In the genomic region with DNA sequence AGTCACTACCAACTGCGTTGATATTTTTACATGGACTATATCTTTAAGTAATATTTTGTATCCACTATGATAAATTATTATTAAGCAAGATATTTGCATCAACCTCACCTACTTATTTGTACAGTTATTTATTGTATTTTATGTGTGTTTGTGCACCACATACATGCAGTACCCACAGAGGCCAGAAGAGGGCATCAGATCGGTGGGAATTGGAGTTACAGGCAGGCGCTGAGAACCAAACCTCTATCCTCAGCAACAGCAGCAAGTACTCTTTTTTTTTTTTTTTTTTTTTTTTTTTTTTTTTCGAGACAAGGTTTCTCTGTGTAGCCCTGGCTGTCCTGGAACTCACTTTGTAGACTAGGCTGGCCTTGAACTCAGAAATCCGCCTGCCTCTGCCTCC, we compare ENCODE assay signal across 20 mouse cellular contexts. TPM values are rescaled to one million over a fixed set of nuclear protein-coding genes. Genes with fewer than 3 reads are reported as not detected.
DNase-seq lines count a peak whose midpoint lies in the region; ATAC-seq and TF ChIP-seq lines count a peak whose summit lies in the region.
"Not testable (repeated sequence)": the region's sequence is repeated elsewhere in the genome, so short reads cannot be mapped to it uniquely, and the experiment has no call there.
"Had no signal": no experiment of that assay in that cellular context is flagged by ENCODE, and none has a peak within 500 bp of the region (broad histone marks: within the 10 kb centered on the region; RNA-seq: fewer than 3 reads in every experiment).

No protein-coding gene starts in this region.

- H3K27ac ChIP-seq in gastrocnemius, adult 2 months; intestine, postnatal 0 days (ENCODE audit: low read depth, low read length); liver, embryonic 14.5 days; lung, postnatal 0 days (ENCODE audit: low read length); testis, adult 2 months (ENCODE audit: control insufficient read depth, insufficient read depth, low read depth, low read length): not testable (repeated sequence)

- TF ChIP-seq POLR2A in testis, adult 2 months (IDR thresholded peaks at IDR 0.05; ENCODE audit: control insufficient read depth, low read depth, low read length) = not testable (repeated sequence)

- not testable (repeated sequence) for H3K36me3 ChIP-seq in intestine, postnatal 0 days (ENCODE audit: control insufficient read depth, insufficient read depth); liver, embryonic 14.5 days (replicated peaks; ENCODE audit: control insufficient read depth, insufficient read depth, low read depth); lung, postnatal 0 days (ENCODE audit: insufficient read depth, low read length); testis, adult 2 months (ENCODE audit: control insufficient read depth, insufficient read depth, low read length)

- H3K9me3 ChIP-seq in intestine, postnatal 0 days (ENCODE audit: control insufficient read depth); liver, embryonic 14.5 days (ENCODE audit: control insufficient read depth, low read length); lung, postnatal 0 days (ENCODE audit: low read length): not testable (repeated sequence)

- H3K27me3 ChIP-seq in intestine, postnatal 0 days (replicated peaks; ENCODE audit: control insufficient read depth, insufficient read depth, low read length) = peaks cover 45% of the 10 kb centered on the region
- H3K27me3 ChIP-seq in liver, embryonic 14.5 days (ENCODE audit: control insufficient read depth, insufficient read depth, low read length) = peaks cover 36% of the 10 kb centered on the region
- peaks cover 37% of the 10 kb centered on the region for H3K27me3 ChIP-seq in lung, postnatal 0 days (replicated peaks; ENCODE audit: insufficient read depth, low read length)
- H3K27me3 ChIP-seq in testis, adult 2 months (ENCODE audit: control insufficient read depth, insufficient read depth, low read length) = not testable (repeated sequence)

- peak; percentile 21; the same call in 1 of the 2 replicates for TF ChIP-seq CTCF in gastrocnemius, adult 2 months (IDR thresholded peaks at IDR 0.05)
- TF ChIP-seq CTCF in intestine, postnatal 0 days (IDR thresholded peaks at IDR 0.05; ENCODE audit: low read depth) = peak; percentile 36
- peak; percentile 53 for TF ChIP-seq CTCF in liver, embryonic 14.5 days (IDR thresholded peaks at IDR 0.05; ENCODE audit: low read depth)
- peak; percentile 20; the same call in 1 of the 2 replicates for TF ChIP-seq CTCF in lung, postnatal 0 days (IDR thresholded peaks at IDR 0.05)
- peak; percentile 59; the same call in 1 of the 2 replicates for TF ChIP-seq CTCF in testis, adult 2 months (IDR thresholded peaks at IDR 0.05; ENCODE audit: control insufficient read depth, insufficient read depth, insufficient replicate concordance, low read depth, low read length)

- not testable (repeated sequence) for H3K4me2 ChIP-seq in intestine, postnatal 0 days (replicated peaks; ENCODE audit: low read depth); liver, embryonic 14.5 days (ENCODE audit: low read depth); lung, postnatal 0 days (replicated peaks; ENCODE audit: low read depth, low read length)

- DNase-seq in ES-CJ7 (ENCODE audit: low read depth, low spot score) (peak; percentile 59), ZHBTc4 (ENCODE audit: low read depth, low spot score) (peak; percentile 63)
- DNase-seq in gastrocnemius, adult 2 months; liver, embryonic 14.5 days (ENCODE audit: low read depth in 3 of 3, low spot score in 3 of 3); lung, postnatal 0 days (ENCODE audit: low spot score): not testable (repeated sequence)

- not testable (repeated sequence) for ATAC-seq in intestine, postnatal 0 days; liver, embryonic 14.5 days (ENCODE audit: insufficient read depth); lung, postnatal 0 days

- intact Hi-C loops in gastrocnemius, adult 2 months (cut with DNase I) = not testable (repeated sequence)

- not testable (repeated sequence) for TF ChIP-seq EP300 in liver, embryonic 14.5 days (IDR thresholded peaks at IDR 0.05; ENCODE audit: low read depth); lung, postnatal 0 days (IDR thresholded peaks at IDR 0.05)

- not testable (repeated sequence) for H3K4me3 ChIP-seq in gastrocnemius, adult 2 months; intestine, postnatal 0 days (ENCODE audit: low read depth, low read length); liver, embryonic 14.5 days (ENCODE audit: insufficient read depth in 1 of 2, low read depth in 2 of 2, low read length in 2 of 2); lung, postnatal 0 days (ENCODE audit: low read depth, low read length); testis, adult 2 months (ENCODE audit: control insufficient read depth, low read depth, low read length)

- 78% methylated on average over 4 of the region's 5 CpGs for WGBS in intestine, postnatal 0 days
- 67% methylated on average over 4 of the region's 5 CpGs for WGBS in liver, embryonic 14.5 days (ENCODE audit: insufficient replicate concordance)
- 83% methylated on average over 4 of the region's 5 CpGs for WGBS in lung, postnatal 0 days

- not testable (repeated sequence) for H3K9ac ChIP-seq in intestine, postnatal 0 days (ENCODE audit: low read depth, low read length); liver, embryonic 14.5 days (replicated peaks); lung, postnatal 0 days (replicated peaks; ENCODE audit: low read depth)

- H3K4me1 ChIP-seq in intestine, postnatal 0 days (replicated peaks; ENCODE audit: control insufficient read depth, insufficient read depth, low read length); liver, embryonic 14.5 days (replicated peaks; ENCODE audit: control insufficient read depth in 2 of 2, insufficient read depth in 2 of 2, low read length in 1 of 2); lung, postnatal 0 days (ENCODE audit: insufficient read depth, low read depth, low read length); testis, adult 2 months (ENCODE audit: control insufficient read depth, insufficient read depth, low read length): not testable (repeated sequence)

RNA-seq across cellular contexts. Expression of gene Uncx, which starts 44.2 kb away (rescaled TPM):
- total RNA-seq in gastrocnemius, adult 2 months (2021) = not detected
- polyA plus RNA-seq in intestine, postnatal 0 days (2015; fragmentation: Nextera tagmentation; extraction: Ambion mirVana) = not detected in 2 replicates
- 0.05 TPM in 1 of 2 replicates, not detected in the other for polyA plus RNA-seq in liver, embryonic 14.5 days (2012; rRNA removed)
- polyA plus RNA-seq in liver, embryonic 14.5 days (2014; fragmentation: Nextera tagmentation; extraction: Ambion mirVana) = not detected in 2 replicates
- not detected in 2 replicates for polyA plus RNA-seq in lung, postnatal 0 days (2015; fragmentation: Nextera tagmentation; extraction: Ambion mirVana)
- not detected in 2 replicates for polyA plus RNA-seq in testis, adult 2 months (2012; rRNA removed)
- total RNA-seq: adrenal gland, adult 2 months; adrenal gland, postnatal 25 days; common myeloid progenitor, adult 5-6 weeks; G1E; gastrocnemius, postnatal 10 days; gastrocnemius, postnatal 4 days; heart, adult 18-20 months; heart, postnatal 14 days; hematopoietic stem cell, adult 5-6 weeks had no signal
- polyA plus RNA-seq: adrenal gland, adult 2 months; CD4-positive, CD25-positive, alpha-beta regulatory T cell, adult 4 months; erythroblast, embryonic 14.5 days; G1E; heart, embryonic 15.5 days; intestine, embryonic 16.5 days had no signal
